Mouse (Mus musculus) olfactory bulb, adult 2 months (tissue): ENCODE results near the gene Ppp3r1.

Experiments used
- CTCF ChIP-seq: fragments of 200-500 bp; IDR thresholded peaks from 2 replicates; pipeline ENCODE4 v1.5.1; 2012; ENCODE audit warnings: low read depth, mild to moderate bottlenecking, low read length, moderate library complexity; ENCODE audit not compliant: insufficient read depth
- POLR2A ChIP-seq: fragments of 200-500 bp; IDR thresholded peaks from 2 replicates; pipeline ENCODE4 v1.6.1; 2012; ENCODE audit warnings: mild to moderate bottlenecking, low read depth, low read length, moderate library complexity; ENCODE audit not compliant: insufficient read depth

DNA sequence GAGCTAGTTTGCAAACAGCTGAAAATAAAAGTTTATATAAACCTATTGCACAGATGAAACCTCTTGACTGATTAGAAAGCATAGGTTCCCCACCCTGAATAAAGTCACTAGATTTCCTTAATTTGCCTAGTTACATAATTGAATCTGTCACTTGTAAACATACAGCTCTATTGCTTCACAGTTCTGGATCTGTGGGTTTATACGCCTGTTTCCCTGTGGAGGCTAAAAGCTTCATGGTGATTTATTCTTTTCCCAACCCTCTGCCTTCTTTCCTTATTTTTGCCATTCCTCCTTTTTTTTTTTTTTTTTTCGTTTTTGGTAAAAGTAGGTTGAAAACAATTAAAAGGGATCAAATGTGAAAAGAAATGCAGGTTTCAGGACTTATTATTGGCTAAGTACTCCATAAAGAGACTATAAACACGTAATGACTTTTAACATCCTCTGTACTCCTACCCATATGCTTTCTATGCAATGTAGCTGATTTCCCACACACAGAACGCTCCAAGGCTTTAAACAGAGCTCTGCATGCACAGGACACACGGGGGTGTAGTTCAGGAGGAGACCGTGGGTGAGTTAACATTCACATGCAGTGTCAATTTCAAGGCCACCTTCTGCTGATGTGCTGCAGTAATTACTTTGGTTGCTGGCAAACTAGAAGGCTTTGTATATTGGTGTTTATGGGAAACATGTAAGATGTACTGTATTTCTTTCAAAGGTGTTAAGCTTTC is 20.6 kb upstream of the Ppp3r1 start:
- TF ChIP-seq CTCF, result no peak
- TF ChIP-seq POLR2A, result no peak
